Mouse (Mus musculus): ENCODE results near the gene Gm10490.

DNA sequence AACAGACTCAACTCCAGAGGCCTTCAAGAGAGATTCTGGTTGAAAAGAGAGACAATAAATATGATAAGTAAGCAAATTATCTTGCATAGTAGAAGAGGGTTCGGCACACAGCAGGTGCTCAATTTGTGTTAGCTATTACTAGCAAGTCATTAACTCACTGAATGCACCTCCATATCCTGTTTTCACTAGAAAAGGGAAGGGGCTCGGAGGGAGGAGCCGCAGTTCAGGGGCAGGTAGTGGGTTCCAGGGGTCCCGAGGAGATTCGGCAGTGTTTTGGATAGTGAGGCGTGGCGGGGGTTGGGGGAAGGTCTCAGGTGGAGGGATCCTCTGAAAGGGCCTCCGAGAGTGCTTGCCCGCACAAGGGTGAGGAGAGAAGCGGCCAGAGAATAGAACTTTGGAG is 17.8 kb downstream of the Gm10490 start:
- TF ChIP-seq CTCF (IDR thresholded peaks at IDR 0.05; ENCODE audit: extremely low read depth, insufficient read depth, low read length), result no peak
- TF ChIP-seq POLR2A (IDR thresholded peaks at IDR 0.05; ENCODE audit: extremely low read depth, insufficient read depth, low read length), result no peak
